Mouse (Mus musculus) layer of hippocampus, postnatal 10 days (tissue): ENCODE measurements around the gene Socs3. TPM values are rescaled to one million over a fixed set of nuclear protein-coding genes. Genes with fewer than 3 reads are reported as not detected.

Source experiments
- DNase-seq, 2 experiments: peaks; one replicate each; pipeline ENCODE4 v3.0.0; 2021; ENCODE audit warnings: low spot score in 2 of 2
- total RNA-seq, 2 experiments: library from RNA; stranded (reverse); gene quantifications; 2 replicates each; pipeline ENCODE4 v1.2.3; 2021

Socs3 gene
- total RNA-seq, 2 experiments from 2014 or later = 2.3 to 2.8 TPM

GRCm38 (mm10) chr11:117973569-117973968, 3.7 kb upstream of the Socs3 start:
- no peak for DNase-seq

DNA sequence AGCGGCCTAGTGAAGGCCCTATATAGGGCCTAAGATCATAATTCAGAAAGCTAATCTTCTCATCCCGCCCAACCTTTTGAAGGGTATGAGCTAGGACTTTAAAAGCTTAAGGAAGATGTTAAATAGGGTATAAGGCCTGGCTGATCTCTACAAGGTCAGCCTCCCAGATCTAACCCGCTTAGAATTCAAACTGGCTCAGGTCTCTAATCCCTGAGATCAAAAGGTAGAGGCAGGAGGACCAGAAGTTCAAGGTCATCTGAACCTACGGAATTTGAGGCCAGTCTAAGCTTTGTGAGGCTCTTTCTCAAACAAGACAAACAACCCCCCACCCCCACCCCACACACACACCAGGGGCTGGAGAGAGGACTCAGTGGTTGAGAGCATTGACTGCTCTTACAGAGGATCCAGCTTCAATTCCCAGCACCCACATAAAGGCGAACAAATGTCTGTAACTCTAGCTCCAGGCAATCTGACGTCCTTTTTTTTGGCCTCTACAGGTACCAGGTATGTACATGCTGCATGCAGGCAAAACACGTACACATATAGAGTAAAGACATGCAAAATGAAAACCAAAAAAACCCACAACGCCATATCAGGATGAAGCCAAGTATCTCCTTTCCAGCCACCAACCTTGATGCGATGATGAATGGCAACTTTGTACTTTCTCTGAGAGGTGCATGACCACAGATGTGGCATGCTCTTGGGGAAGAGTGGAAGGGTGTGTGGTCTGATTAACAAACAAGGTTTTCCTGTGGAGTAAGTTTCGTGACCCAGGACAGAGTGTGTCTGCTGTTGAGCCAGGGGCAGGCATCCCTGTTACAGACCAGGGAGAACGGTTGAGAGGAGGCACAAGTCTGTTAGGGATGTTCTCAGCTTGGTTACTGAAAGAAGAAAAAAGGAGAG, 3.1 kb upstream of the Socs3 start:
- DNase-seq = no peak

DNA sequence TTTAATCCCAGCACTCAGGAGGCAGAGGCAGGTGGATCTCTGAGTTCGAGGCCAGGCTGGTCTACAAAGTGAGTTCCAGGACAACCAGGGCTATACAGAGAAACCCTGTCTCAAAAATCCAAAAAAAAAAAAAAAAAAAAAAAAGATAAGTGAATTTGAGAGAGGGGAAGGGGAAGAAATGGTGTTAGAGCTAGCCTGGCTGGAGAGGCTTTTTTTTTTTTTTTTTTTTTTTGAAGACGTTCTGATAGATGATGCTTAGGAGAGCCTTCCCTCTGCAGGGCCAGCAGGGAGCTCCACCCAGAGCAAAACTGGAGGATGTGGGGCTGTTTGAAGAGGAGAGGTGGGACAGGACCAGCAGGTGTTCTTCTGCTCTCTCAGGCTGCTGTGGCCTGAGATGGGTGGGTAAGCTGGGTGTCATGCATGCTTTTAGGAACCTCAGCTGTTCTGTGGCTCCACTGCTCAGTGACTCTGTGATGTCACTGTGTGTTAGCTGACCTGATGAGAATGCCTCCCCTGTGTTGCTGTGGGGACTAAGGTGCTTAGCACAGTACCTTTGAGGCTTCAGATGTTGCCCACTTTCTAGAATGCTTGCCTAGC, 1.9 kb upstream of the Socs3 start:
- DNase-seq = no peak

- DNase-seq = no peak
These were observed 1.3 kb upstream of the Socs3 start for GRCm38 (mm10) chr11:117971100-117971499.

GRCm38 (mm10) chr11:117969100-117969944, 525 bp downstream of the Socs3 start:
- DNase-seq = peak; percentile 83 to 91

DNA sequence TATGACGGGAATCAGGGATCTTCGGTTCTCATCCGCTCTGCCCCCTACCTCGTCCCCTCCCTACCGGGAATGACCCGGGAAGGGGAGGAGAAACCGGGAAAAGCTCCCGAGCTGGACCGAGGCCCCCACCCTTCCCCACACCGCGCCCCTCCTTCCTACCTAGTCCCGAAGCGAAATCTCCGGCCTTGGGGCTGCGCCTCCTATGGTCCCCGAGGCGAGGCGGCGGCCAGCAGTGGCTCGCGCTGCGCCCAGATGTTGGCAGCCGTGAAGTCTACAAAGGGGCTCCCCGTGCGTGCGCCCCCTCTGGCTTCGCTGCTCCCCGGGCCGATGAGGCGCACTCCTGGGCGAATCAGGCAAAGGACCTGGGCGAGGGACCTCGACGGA, 1.1 kb downstream of the Socs3 start:
- no peak for DNase-seq

DNA sequence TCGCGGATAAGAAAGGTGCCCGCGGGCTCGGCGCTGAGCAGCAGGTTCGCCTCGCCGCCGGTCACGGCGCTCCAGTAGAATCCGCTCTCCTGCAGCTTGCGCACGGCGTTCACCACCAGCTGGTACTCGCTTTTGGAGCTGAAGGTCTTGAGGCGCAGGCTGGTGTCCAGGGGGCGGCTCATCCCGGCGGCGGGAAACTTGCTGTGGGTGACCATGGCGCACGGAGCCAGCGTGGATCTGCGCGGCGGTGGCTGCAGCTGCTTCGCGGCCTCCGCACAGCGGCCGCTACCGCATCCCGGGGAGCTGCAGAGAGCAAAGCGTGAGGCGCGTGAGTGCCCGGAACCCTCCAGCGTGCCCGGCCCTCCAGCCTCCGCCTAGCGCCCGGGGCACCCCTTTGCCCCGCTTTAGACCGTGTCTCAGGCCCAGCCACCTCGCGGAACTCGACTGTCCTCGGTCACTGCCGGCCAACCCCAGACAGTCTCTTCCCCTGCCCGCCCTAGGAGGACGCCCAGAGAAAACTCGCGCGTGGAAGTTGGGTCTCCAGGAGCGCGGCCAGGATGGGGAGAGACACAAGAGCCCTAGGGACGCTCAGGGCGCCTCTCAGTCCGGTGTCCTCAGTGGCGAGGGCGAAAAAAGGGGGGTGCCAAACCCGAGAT, 1.7 kb downstream of the Socs3 start:
- DNase-seq = peak; percentile 43 to 60

- peak in 1 of 2 experiments; percentile 46 for DNase-seq
These were observed 2.4 kb downstream of the Socs3 start for GRCm38 (mm10) chr11:117967249-117968015.

DNA sequence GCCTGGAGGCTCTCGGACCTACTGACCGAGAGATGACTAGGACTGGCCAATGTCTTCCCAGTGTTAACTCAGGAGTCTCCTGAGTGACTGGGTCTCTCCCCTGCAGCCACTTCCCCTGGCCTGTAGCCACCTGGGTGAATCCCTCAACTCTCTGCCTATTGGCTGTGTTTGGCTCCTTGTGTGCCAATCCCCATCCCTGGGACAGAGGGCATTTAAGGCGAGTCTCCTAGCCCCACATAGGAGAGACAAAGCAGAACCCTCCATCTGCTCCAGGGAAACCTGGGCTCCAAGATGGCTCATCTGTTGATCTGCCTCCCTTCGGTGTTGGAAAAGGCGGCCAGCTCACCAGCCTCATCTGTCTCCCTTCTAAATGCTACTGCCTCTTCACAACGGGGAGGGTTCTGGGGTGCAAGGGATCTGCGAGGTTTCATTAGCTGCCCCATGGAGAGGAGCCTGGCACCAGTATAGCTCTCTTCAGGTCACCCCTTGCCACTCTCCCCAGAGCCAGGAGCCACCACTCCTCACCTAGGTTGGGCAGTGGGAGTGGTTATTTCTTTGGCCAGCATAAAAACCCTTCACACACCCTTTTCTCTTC, 3.2 kb downstream of the Socs3 start:
- DNase-seq = no peak

GRCm38 (mm10) chr11:117965561-117965981, 4.3 kb downstream of the Socs3 start:
- no peak for DNase-seq

- no peak for DNase-seq
These were observed 4.8 kb downstream of the Socs3 start for GRCm38 (mm10) chr11:117965052-117965451.

DNA sequence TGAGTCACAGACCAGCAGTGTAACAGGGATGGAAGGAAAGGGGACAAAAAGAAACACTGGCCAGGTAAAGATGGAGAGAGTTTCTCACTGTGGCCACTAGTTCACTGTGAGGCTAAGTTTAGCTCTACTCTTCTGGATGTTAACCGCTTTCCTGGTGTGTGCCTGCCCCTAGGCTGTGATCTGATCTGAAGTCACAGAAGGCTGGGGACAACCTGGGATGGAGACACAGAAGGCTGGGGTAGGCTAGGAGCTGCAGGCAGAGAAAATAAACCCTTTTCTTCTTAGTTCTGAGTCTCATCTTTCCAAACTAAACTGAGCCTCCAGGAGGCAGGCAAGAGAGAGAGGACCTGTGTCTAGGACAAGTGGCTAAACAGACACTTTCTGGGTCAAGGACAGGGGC, 5.6 kb downstream of the Socs3 start:
- DNase-seq = no peak

- DNase-seq = no peak
These were observed 6.0 kb downstream of the Socs3 start for GRCm38 (mm10) chr11:117963872-117964271.

- peak; percentile 97 for DNase-seq
These were observed 6.6 kb downstream of the Socs3 start for GRCm38 (mm10) chr11:117963091-117963793.

- DNase-seq = no peak
These were observed 7.4 kb downstream of the Socs3 start for GRCm38 (mm10) chr11:117962228-117963067.

GRCm38 (mm10) chr11:117960601-117961000, 9.2 kb downstream of the Socs3 start:
- no peak for DNase-seq

- DNase-seq = no peak
These were observed 10.0 kb downstream of the Socs3 start for GRCm38 (mm10) chr11:117959741-117960381.

GRCm38 (mm10) chr11:117959166-117959565, 10.7 kb downstream of the Socs3 start:
- DNase-seq = no peak
